Mouse (Mus musculus) B cell, adult 2 months (primary cell): ENCODE results near the gene Ndufv2.
"Not testable (repeated sequence)": the region's sequence is repeated elsewhere in the genome, so short reads cannot be mapped to it uniquely, and the experiment has no call there.

Source experiments
- DNase-seq, 2 experiments: peaks; one replicate each; pipeline ENCODE4 v3.0.0; 2022

Gene Ndufv2

GRCm38 (mm10) chr17:66084486-66084885 lies 16.9 kb downstream of the Ndufv2 start:
- DNase-seq: no peak

GRCm38 (mm10) chr17:66077437-66077850 lies 23.9 kb downstream of the Ndufv2 start:
- DNase-seq: no peak

- peak; percentile 95 to 96 for DNase-seq
Observed at GRCm38 (mm10) chr17:66076934-66077333, 24.4 kb downstream of the Ndufv2 start, which contains the start of gene Ankrd12. Gene Ankrd12, minus strand, starts transcription at chr17:66077089.

GRCm38 (mm10) chr17:66076174-66076927 lies 25.0 kb downstream of the Ndufv2 start:
- peak; percentile 56 to 62 for DNase-seq

GRCm38 (mm10) chr17:66075827-66076173 lies 25.6 kb downstream of the Ndufv2 start:
- peak in 1 of 2 experiments; percentile 26 for DNase-seq

- DNase-seq: no peak
Observed at GRCm38 (mm10) chr17:66073971-66074370, 27.4 kb downstream of the Ndufv2 start.

GRCm38 (mm10) chr17:66069036-66069435 lies 32.3 kb downstream of the Ndufv2 start:
- not testable (repeated sequence) for DNase-seq

GRCm38 (mm10) chr17:66065115-66065514 lies 36.2 kb downstream of the Ndufv2 start:
- no peak for DNase-seq

GRCm38 (mm10) chr17:66061241-66061938 lies 40.0 kb downstream of the Ndufv2 start:
- DNase-seq: no peak

- peak; percentile 29 to 39 for DNase-seq
Observed at GRCm38 (mm10) chr17:66058160-66058559, 43.2 kb downstream of the Ndufv2 start.

- DNase-seq: no peak
Observed at GRCm38 (mm10) chr17:66057145-66057544, 44.2 kb downstream of the Ndufv2 start.

GRCm38 (mm10) chr17:66053349-66053748 lies 48.0 kb downstream of the Ndufv2 start:
- no peak for DNase-seq

GRCm38 (mm10) chr17:66048795-66049194 lies 52.6 kb downstream of the Ndufv2 start:
- no peak for DNase-seq

GRCm38 (mm10) chr17:66048199-66048598 lies 53.2 kb downstream of the Ndufv2 start:
- DNase-seq: no peak

GRCm38 (mm10) chr17:66043679-66044078 lies 57.7 kb downstream of the Ndufv2 start:
- peak in 1 of 2 experiments; percentile 9 for DNase-seq

- DNase-seq: no peak
Observed at GRCm38 (mm10) chr17:66041020-66041419, 60.3 kb downstream of the Ndufv2 start.

GRCm38 (mm10) chr17:66033239-66033638 lies 68.1 kb downstream of the Ndufv2 start:
- DNase-seq: no peak

- DNase-seq: no peak
Observed at GRCm38 (mm10) chr17:66031991-66032390, 69.4 kb downstream of the Ndufv2 start.
